Mouse (Mus musculus) heart, adult 2 months (tissue): Measurements from ENCODE around the gene Dnaic1.

Source experiments
- CTCF ChIP-seq: fragments of 200-600 bp; IDR thresholded peaks from 2 replicates; pipeline ENCODE4 v1.8.1; 2022; ENCODE audit warnings: antibody characterized with exemption, mild to moderate bottlenecking, moderate library complexity
- EP300 ChIP-seq: fragments of 200-500 bp; IDR thresholded peaks from 2 replicates; pipeline ENCODE4 v1.6.1; 2011; ENCODE audit warnings: low read depth, low read length, control low read depth; ENCODE audit not compliant: insufficient read depth
- POLR2A ChIP-seq: fragments of 200-500 bp; IDR thresholded peaks from 2 replicates; pipeline ENCODE4 v1.6.1; 2011; ENCODE audit warnings: mild to moderate bottlenecking, low read depth, low read length, control low read depth; ENCODE audit not compliant: insufficient read depth

GRCm38 (mm10) chr4:41681947-41682346, 112.4 kb downstream of the Dnaic1 start:
- no peak for TF ChIP-seq POLR2A
- no peak for TF ChIP-seq CTCF
- no peak for TF ChIP-seq EP300
